Mouse (Mus musculus): ENCODE measurements at regions not wholly inside any gene's neighbourhood (a gene's known extent, or its start where the extent isn't known, plus 50 kb on each side); places are given as distances from the start of the nearest gene placed in this dataset.

DNA sequence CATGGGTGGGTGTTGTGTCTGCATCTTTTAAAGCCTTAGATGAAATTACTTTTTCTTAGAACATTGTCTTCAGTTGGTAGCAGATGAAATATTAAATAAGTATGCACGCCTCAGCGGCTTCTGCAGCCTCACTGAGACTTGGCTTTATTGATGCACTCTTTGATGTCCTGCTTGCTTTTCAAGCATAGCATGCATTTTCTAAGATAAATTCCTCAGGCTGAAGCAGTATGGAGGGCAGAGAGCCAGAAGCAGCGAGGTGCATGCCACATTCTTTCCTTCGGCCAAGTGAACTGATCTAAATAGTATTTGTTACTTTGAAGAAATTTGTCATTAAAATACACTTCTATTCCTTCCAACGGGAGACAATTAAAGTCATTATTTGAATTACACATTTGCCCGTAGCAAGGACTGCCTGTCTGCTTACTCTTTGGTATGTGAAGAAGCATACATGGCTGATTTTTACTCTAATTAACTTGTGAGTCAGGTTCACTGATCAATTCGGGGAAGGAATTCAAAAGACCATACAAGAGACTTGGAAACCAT is 224.3 kb upstream of the Nrsn1 start:
- no peak for DNase-seq

DNA sequence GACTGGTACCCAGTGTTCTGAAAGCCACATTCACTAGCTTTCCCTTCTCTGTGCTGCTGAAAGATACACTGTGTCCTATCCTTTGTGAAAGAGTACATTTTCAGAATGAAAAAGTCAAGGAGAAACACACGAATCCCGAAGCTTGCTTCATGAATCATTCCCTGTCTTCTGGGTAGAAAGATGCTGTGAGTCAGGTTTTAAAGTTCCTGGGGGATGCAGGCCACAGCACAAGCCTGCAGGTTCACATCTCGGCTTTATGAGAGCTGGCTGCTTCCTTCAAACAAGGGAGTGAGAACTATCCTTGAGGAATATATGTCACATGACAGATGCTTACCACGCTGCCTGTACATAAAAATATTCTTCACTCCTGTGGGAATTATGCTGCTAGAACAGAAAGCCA is 219.7 kb upstream of the Nrsn1 start:
- no peak for DNase-seq

DNA sequence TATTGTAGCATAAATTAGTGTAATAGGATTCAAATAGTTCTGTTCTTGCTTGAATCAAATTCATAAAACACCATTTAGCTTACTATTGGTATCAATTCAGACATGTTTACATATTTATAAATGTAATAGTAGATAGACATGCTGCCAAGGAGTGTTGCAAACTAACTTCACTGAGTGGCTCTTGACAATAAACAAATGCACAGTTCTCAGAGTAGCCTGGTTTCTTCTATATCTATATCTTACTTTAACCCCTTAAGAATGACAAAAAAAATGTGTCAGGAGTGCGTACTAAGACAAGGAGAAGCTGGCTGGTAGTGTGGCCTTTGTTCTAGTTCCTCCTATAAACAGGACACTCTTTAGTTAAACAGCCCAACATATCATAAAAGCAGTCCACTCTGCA is 213.0 kb upstream of the Nrsn1 start:
- DNase-seq = no peak

DNA sequence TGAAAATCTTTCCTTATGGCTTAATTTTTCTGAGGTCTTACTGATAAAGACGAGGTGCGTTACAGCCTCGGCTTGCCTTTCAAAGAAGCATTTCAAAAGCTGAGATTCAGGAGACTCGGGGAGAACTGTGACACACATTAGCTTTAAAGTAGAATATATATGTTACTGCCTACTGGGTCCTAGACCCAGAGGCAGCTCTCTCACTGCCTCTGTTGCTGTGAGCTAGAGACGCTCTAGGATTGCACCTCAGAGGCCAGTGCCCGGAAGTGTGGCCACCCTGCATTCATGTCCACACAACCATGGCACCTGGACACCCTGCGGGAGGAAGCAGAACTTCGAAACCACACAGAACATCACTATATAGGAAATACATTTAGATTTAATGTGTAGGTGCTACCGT is 181.6 kb upstream of the Nrsn1 start:
- no peak for DNase-seq

DNA sequence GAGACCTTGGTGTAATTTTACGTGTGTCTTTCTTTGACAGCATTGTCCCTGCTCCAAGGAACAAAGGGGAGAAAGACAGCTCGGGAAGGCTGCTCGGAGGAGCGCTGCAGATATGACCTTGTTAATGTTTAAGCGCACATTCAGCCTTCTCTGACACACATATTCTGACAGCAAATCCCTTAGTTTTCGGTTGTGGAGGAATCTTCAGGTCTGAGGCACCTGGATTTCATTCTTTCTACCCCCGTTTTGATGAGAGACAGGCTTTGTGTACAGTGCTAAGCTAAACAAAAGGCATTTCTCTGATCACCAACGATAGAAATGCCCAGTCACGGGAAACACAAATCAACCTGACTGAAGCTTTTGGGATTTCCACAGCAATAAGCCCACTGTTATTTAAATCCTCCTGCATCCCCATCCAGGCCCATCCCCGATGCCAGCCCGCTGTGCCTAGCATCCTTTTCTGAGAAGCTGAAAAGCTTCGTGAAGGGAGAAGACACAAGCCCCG is 181.1 kb upstream of the Nrsn1 start:
- no peak for DNase-seq

DNA sequence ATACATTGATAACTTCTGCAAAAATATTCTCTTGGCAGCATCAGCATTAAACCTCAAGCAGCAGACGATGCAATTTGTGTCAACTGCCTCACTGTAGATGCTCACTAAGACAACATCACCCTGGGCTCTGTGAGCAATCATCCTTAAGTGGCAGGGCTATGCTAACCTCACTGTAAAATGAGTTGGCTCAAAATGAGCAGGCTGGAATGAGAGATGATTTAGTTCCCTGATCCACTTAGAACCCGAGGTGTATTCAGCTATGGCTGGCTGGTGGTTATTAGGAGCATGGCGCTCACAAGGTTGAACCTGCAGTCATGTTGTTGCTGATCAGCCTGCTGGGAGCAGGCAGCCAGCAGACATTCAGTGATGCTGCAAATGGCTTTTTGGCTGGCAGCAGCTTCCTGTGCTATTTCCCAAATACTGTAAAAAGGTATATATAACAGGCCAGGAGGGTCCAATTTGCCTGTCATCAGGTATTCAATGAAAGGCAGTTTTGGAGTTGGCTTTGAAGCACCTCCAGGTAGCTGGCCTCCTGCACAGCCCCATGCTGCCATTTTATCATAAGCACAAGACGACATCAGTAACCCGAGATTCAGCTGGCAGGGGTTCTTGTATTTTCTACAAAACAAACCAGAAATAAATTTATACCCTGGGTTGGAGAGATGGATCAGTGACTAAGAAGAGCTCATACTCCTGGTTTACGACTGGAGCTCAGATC is 159.6 kb upstream of the Nrsn1 start:
- no peak for DNase-seq

DNA sequence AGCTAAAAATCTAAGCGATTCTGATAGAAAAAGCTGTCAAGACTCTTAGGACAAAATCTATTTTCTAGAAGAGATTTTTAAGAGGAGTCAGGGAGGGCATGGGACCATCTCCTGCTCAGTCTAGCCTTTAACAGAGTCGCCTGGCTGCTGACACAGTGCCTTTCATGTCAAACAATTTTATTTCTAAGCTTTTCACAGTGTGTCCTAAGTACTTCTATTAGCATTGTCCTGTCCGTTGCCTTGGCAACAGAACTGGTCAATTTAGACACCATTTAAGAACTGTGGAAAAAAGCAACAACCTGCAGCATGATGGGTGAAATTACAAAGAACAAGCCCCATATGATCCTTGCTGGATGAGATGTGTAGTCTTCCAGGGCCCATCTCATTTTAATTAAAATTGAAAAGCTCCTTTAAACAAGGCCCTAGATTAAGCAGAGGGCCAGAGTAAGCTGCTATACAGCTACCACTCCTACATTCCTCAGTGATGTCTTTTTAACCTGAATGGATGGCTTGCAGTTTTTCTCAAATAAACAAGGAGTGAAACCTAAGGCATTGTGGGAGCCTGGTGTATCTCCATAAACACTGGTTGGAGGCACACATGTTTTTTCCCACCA is 133.0 kb upstream of the Nrsn1 start:
- no peak for DNase-seq

DNA sequence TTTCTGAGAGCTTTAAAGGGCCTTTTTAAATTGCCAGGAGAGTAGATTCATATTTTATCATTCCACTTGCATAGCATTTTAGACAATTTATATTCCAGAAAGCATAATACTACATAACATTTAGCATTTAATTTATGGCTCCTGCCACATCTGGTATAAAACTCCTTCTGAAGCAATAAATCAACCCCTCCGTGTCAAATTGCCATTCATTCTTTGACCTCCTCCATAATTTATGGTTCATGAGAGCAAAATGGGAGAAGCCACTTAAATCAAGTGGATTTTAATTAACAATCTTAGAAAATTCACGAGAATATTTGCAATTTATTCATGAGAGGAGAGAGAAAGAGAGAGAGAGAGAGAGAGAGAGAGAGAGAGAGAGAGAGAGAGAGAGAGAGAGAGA is 132.4 kb upstream of the Nrsn1 start:
- DNase-seq = no peak

DNA sequence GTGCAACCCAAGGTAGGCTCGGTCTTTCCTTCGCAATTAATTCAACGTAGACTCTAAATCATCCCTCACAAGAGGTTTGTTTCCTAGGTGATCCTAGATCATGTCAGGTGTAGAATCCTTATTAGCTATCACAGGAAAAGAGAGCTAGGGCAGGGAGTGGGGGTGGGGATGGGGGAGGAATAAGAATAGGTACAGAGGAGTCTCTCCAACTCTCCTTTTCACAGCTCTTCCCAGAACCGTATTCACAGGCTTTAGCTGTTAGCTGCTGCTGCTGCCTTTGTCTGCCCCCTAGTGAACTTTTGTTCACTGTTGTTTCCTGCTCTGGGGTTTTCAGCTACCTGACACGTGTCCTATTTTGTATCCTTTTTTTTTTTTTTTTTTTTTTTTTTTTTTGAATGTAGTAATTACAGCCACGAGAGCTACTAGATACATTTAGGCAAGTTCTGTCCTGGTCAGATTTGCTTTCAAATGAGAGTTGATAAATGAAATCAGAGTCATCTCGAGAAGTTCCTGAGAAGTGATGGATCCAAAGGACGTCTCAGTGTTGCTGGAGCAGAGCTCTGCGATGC is 131.7 kb upstream of the Nrsn1 start:
- no peak for DNase-seq

DNA sequence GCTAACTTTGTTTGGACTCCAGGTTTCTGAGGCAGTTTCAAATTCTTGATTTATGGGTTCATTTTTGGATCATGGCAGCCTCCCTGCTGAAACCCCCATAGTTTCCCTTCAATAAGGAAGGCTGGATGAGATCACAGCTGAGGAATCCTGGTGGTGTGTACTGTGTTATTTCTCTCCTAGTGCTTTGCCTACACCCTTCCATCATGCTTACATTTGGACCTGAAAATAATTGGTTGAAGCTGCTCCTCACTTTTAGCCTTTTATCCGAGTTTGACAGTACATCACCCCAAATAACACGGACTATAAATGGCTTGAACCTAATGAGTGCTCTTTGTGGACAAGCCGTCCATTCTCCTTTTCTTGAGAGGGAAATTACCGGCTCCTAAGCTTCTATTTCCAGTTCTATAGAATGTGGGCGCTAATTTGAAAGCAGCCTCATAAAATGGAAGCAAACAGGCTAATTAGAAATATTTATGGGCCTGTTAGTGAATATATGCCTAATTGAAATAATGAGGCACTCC is 122.5 kb upstream of the Nrsn1 start:
- DNase-seq = no peak

DNA sequence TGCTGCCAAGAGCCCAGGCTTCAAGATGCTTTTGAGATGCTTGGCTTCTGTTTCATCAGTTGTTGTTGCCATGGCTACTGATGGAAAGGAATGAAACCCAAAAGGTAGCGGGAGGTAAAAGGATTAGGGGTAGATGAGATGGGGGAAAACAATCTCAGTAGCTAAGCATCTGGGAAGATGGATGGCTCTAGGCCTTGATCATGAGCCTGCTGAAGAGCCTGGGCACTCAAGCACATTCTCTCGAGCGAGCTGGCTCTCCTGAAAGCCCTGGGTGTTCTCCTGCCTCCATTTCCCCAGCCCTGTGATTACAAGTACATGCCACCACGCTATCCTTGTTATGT is 92.3 kb upstream of the Nrsn1 start:
- no peak for DNase-seq

DNA sequence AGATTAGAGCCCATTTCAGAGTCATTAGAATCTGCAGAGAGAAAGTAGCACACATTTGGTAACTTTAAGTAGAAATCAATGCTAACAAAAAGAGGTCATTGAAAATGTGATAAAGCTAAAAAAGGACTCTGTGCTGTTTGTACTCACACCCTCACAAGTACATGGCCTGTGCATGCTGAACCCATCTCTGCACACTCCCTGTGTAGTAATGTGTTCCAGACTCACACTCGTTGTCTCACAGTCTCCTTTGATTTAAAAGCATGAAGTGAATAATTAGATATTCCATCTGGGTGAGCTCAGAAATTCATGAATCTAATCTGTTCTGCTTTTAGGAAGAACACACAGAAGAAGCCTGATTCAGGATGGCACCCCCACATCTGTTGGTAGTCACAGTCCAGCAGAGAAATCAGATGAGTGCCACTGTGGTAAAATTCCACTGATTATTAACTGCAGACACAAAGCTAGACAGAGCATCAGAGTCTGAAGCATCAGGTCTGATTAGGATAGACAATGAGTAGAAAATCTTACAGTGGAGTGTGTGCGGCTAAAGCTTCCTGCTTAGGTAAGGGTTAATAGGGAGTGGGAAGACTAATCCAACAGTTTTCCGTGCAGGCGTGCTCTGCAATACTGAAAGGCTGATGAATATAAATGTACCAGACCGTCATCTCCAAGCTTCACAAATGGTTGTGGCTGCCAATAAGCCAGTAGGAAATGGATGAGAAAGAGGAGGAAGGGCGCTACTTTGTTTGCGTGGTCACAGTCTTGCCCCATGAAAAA is 91.7 kb upstream of the Nrsn1 start:
- no peak for DNase-seq

DNA sequence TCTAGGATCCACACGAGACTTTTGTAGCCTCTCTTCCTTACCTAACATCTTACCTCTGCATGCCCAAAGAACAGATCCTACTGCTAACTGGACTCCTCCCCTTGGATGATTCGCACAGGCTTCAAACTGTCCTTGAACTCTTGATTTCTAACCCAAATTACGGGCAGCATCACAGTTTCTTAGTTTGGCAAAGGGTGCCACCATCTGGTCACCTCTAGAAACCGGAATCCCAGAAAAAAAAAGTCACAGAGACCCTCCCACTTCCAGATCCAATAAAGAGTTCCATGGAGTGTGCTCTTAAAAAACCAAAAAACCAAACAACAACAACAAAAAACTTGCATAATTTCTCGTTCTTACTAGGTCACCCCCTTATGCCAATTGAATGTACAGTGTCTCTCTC is 77.3 kb upstream of the Nrsn1 start:
- no peak for DNase-seq

DNA sequence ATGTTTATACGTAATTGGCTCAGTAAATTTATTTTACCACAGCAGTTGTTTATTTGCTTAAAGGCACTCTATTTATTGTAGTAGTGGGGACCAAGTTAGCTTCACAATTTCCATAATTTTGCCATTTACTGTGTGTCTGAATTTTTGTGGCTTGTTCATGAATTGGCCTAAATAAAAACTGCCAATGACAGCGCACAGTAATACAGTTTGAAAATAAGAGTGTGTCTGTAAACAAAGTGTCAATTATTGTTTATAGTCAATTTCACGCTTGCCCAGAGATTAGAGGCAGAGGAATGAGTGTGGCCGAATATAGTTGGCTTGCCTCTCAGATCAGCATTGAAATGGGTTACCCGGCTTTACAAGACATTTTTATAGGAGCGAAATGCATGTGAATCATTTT is 73.0 kb upstream of the Nrsn1 start:
- no peak for DNase-seq

DNA sequence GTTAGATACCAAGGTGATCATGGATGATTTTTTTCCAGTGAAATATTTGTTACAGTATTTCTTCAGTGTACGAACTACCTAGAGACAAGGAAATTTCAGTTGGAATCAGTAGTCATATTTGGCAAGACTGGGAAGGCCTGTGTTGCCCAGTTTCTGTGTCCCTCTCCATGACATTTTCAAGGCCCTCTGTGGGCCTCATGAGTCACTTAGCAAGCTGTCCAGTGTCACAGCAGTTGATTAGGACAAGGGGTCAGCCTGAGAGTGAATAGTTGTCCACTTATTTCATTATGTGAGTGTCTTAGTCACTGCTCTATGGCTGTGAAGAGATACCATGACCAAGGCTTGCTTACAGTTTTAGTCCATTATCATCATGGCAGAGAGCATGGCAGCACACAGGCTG is 71.5 kb upstream of the Nrsn1 start:
- DNase-seq = no peak

DNA sequence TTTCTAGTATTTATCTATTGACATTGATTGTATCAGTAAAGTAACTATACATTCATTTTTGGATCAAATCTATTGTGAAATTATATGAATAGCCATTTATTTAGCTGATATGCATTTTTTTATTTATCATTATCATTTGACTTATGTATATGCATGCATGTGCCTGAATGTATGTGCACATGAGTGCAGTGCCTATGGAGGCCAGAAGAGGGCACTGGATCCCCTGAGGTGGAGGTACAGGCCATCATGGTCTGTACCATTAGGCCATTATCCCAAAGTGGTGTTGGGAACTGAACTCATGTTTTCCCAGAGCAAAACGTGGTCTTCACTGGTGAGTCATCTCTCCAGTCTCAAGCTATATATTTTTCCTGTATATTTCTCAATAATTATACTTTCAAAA is 63.5 kb upstream of the Nrsn1 start:
- DNase-seq = no peak
